Mouse (Mus musculus) gastrocnemius, postnatal 14 days (tissue): ENCODE results near the gene Tdrd7. TPM values are rescaled to one million over a fixed set of nuclear protein-coding genes. Genes with fewer than 3 reads are reported as not detected.

Experiments
- DNase-seq: peaks from one replicate; pipeline ENCODE4 v3.0.0; 2021; ENCODE audit warnings: mixed read lengths
- intact Hi-C: fragments of 180-260 bp; cut with DNase I; formaldehyde crosslinking; loops from one replicate; pipeline ENCODE4 v1.15.1; 2025; ENCODE audit warnings: low total_unique reads
- long read RNA-seq, 2 experiments: library from polyadenylated mRNA; stranded (forward); transcript quantifications; one replicate each; pipeline ENCODE4 v2.0.0; 2021
- total RNA-seq, 2 experiments: library from RNA; stranded (reverse); gene quantifications; 2 replicates each; pipeline ENCODE4 v1.2.3; 2021

The Tdrd7 gene
- total RNA-seq = 1 to 10 TPM; 8.2 to 9.3 TPM
- long read RNA-seq, experiment 1, transcript Tdrd7-201 (17 exons, 3,716 nt) = major isoform, 8 of 14 reads
- long read RNA-seq, experiment 1, partial matches to known transcripts = 1 of 14 reads
- long read RNA-seq, experiment 1, other reads (novel, unspliced or antisense) = 5 of 14 reads
- long read RNA-seq, experiment 2, transcript Tdrd7-201 (17 exons, 3,716 nt) = major isoform, 7 of 10 reads
- long read RNA-seq, experiment 2, partial matches to known transcripts = 3 of 10 reads
- long read RNA-seq, experiment 2, other reads (novel, unspliced or antisense) = 0 of 10 reads

GRCm38 (mm10) chr4:45964771-45965439, at the start of gene Tdrd7:
Gene Tdrd7 (plus strand): TSS chr4:45965334.
- intact Hi-C loops = no loop called here
- DNase-seq = no peak

GRCm38 (mm10) chr4:45917091-45917490, 48.0 kb upstream of the Tdrd7 start:
- intact Hi-C loops = no loop called here
- no peak for DNase-seq

GRCm38 (mm10) chr4:45921663-45922435, 43.3 kb upstream of the Tdrd7 start:
- intact Hi-C loops = no loop called here
- no peak for DNase-seq

- intact Hi-C loops = no loop called here
- DNase-seq = no peak
Measured at GRCm38 (mm10) chr4:45924011-45924410, 41.1 kb upstream of the Tdrd7 start.

GRCm38 (mm10) chr4:45928561-45928960, 36.6 kb upstream of the Tdrd7 start:
- DNase-seq = no peak
- intact Hi-C loops = no loop called here

GRCm38 (mm10) chr4:45941628-45942044, 23.5 kb upstream of the Tdrd7 start:
- intact Hi-C loops = loop anchor here (2.0 to 10.0 kb wide), 2 partner anchors 73 to 183 kb away; no protein-coding TSS in a partner anchor
- peak; percentile 47 for DNase-seq

GRCm38 (mm10) chr4:45947729-45948128, 17.4 kb upstream of the Tdrd7 start:
- intact Hi-C loops = loop anchor here (10.0 kb wide), 1 partner anchor 67 kb away; no protein-coding TSS in a partner anchor

GRCm38 (mm10) chr4:45949109-45949848, 15.9 kb upstream of the Tdrd7 start:
- intact Hi-C loops = loop anchor here (10.0 kb wide), 1 partner anchor 66 kb away; no protein-coding TSS in a partner anchor
- DNase-seq = no peak

More at GRCm38 (mm10) chr4:45947729-45948128, 17.4 kb upstream of the Tdrd7 start:
- DNase-seq = no peak

GRCm38 (mm10) chr4:45951830-45952229, 13.3 kb upstream of the Tdrd7 start:
- intact Hi-C loops = no loop called here
- DNase-seq = no peak

- DNase-seq = no peak
- intact Hi-C loops = no loop called here
Measured at GRCm38 (mm10) chr4:45953025-45953919, 11.9 kb upstream of the Tdrd7 start.

GRCm38 (mm10) chr4:45955235-45955634, 9.9 kb upstream of the Tdrd7 start:
- intact Hi-C loops = no loop called here
- no peak for DNase-seq

- DNase-seq = no peak
Measured at GRCm38 (mm10) chr4:45956131-45956530, 9.0 kb upstream of the Tdrd7 start.

GRCm38 (mm10) chr4:45956706-45957105, 8.4 kb upstream of the Tdrd7 start:
- intact Hi-C loops = no loop called here
- no peak for DNase-seq

More at GRCm38 (mm10) chr4:45956131-45956530, 9.0 kb upstream of the Tdrd7 start:
- intact Hi-C loops = no loop called here

GRCm38 (mm10) chr4:45965737-45966447, 758 bp downstream of the Tdrd7 start:
- peak; percentile 55 for DNase-seq

GRCm38 (mm10) chr4:45966716-45967115, 1.6 kb downstream of the Tdrd7 start:
- intact Hi-C loops = no loop called here
- no peak for DNase-seq

More at GRCm38 (mm10) chr4:45965737-45966447, 758 bp downstream of the Tdrd7 start:
- intact Hi-C loops = no loop called here

GRCm38 (mm10) chr4:45967479-45968341, 2.6 kb downstream of the Tdrd7 start:
- no peak for DNase-seq
- intact Hi-C loops = no loop called here

- DNase-seq = no peak
- intact Hi-C loops = no loop called here
Measured at GRCm38 (mm10) chr4:45969051-45969450, 3.9 kb downstream of the Tdrd7 start.
